Mouse (Mus musculus): ENCODE data around the gene Vti1a. TPM values are rescaled to one million over a fixed set of nuclear protein-coding genes. Genes with fewer than 3 reads are reported as not detected.

Gene Vti1a
- total RNA-seq, 2 experiments from 2014 or later: 60.2 to 60.5 TPM

Other genes with a start within 250 kb of the Vti1a start
- gene Gpam, start 189.1 kb upstream of the Vti1a start, total RNA-seq (2021): 10 to 100 TPM; 42.5 to 43.4 TPM
- gene Tectb, start 135.6 kb upstream of the Vti1a start, total RNA-seq (2021): under 1 TPM in 1 of 2 experiments, not detected in 1; 0.47 TPM
- under 1 TPM; 0.89 to 0.99 TPM for gene Gucy2g, start 75.1 kb upstream of the Vti1a start, total RNA-seq (2021)
- gene Acsl5, start 64.4 kb upstream of the Vti1a start, total RNA-seq (2021): 10 to 100 TPM; 34.4 to 34.9 TPM
- 10 to 100 TPM; 25.1 to 27.0 TPM for gene Zdhhc6, start 263 bp upstream of the Vti1a start, total RNA-seq (2021)